Mouse (Mus musculus) lung, embryonic 16.5 days (tissue): ENCODE measurements around the gene Spata16. TPM values are rescaled to one million over a fixed set of nuclear protein-coding genes. Genes with fewer than 3 reads are reported as not detected.

Experiments used
- ATAC-seq: fragments of 200-750 bp; cut with Nextera tagmentation; 2 replicates; pipeline ENCODE4 v1.8.0; 2017; ENCODE audit warnings: low read depth, mild to moderate bottlenecking, moderate library complexity
- H3K27ac ChIP-seq: fragments of 300-500 bp; sonication (generic); 2 replicates; pipeline ENCODE4 v1.5.1; 2014; ENCODE audit warnings: mild to moderate bottlenecking, control low read depth, low read length
- H3K27me3 ChIP-seq: fragments of 300-500 bp; sonication (generic); 2 replicates; pipeline ENCODE4 v1.6.1; 2014; ENCODE audit warnings: low read depth, low read length, mixed read lengths; ENCODE audit not compliant: control insufficient read depth, insufficient read depth
- H3K36me3 ChIP-seq: fragments of 300-500 bp; sonication (generic); 2 replicates; pipeline ENCODE4 v1.6.1; 2014; ENCODE audit warnings: low read length; ENCODE audit not compliant: control insufficient read depth, insufficient read depth
- H3K4me1 ChIP-seq: fragments of 300-500 bp; sonication (generic); replicated peaks from 2 replicates; pipeline ENCODE4 v1.6.1; 2014; ENCODE audit warnings: low read length, mixed read lengths; ENCODE audit not compliant: control insufficient read depth, insufficient read depth
- H3K4me2 ChIP-seq: fragments of 300-500 bp; sonication (generic); 2 replicates; pipeline ENCODE4 v1.6.1; 2014; ENCODE audit warnings: low read depth, low read length, control low read depth
- H3K4me3 ChIP-seq: fragments of 300-500 bp; sonication (generic); 2 replicates; pipeline ENCODE4 v1.5.1; 2014; ENCODE audit warnings: mild to moderate bottlenecking, low read length, control low read depth
- H3K9ac ChIP-seq: fragments of 300-500 bp; sonication (generic); 2 replicates; pipeline ENCODE4 v1.6.1; 2014; ENCODE audit warnings: low read length, control low read depth
- H3K9me3 ChIP-seq: fragments of 300-500 bp; sonication (generic); 2 replicates; pipeline ENCODE4 v1.6.1; 2016; ENCODE audit warnings: low read length; ENCODE audit not compliant: control insufficient read depth
- WGBS: fragments of 180-500 bp; shearing (Covaris S2); extraction: QIAGEN DNeasy Blood & Tissue Kit; methylation state at CpG from one replicate; pipeline ENCODE4 v1.1.7; 2014; 5-methylcytosine and 5-hydroxymethylcytosine counted together
- polyA plus RNA-seq: library from polyadenylated mRNA; unstranded; fragments of >200 nt; fragmentation: Nextera tagmentation; extraction: Ambion mirVana; gene quantifications from 2 replicates; pipeline ENCODE4 v1.2.1, GENCODE M21; 2015

Spata16 gene
- polyA plus RNA-seq, 1 experiment from 2014 or later, result not detected

DNA sequence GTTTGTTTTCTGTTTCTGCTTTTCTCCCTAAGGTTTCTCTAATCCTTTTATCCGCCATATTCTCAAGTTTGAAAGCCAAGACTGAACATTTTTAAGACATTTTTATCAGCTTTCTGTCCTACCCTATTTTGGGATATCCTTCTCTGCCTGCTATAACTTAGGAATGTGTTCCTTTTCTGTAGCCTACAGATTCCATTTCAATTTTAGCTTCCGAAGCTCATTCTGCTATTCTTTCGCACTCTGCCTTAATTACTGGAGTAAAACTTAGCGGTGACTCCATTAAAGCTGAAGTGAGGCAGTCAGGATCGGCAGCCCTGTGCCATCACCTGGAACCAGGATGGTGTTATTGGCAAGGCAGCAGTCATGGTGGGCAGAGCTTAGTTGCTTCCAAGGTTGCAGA is 178.3 kb downstream of the Spata16 start:
- H3K4me1 ChIP-seq, result no peaks in the 10 kb centered on the region
- H3K27me3 ChIP-seq, result no peaks in the 10 kb centered on the region
- no peaks in the 10 kb centered on the region for H3K36me3 ChIP-seq
- ATAC-seq, result no peak
- no peak overlapping the region for H3K4me3 ChIP-seq
- H3K4me2 ChIP-seq, result no peak overlapping the region
- no peak overlapping the region for H3K9ac ChIP-seq
- no peak overlapping the region for H3K27ac ChIP-seq
- H3K9me3 ChIP-seq, result no peaks in the 10 kb centered on the region
- WGBS, result 91% methylated on average over 5 of the region's 5 CpGs

DNA sequence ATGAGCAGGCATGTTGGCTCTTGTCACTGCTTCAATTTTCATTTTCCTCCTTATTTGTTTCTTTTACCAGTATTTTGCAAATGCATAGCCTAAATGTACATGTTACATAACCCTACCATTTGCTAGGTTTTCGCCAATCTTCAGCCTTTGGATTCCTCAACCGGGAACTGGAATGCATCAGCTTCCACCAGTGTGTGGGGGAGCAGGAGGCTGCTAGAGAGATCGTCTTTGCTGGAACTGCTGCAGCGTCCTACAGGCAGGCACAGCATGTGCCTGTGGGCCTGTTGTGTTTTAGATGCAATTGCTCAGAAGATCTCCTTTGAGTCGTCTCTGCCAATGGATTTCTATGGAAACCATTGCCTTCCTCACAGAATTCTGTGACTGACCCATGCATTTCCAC is 182.0 kb downstream of the Spata16 start:
- H3K27me3 ChIP-seq, result no peaks in the 10 kb centered on the region
- no peak overlapping the region for H3K27ac ChIP-seq
- 53% methylated on average over 5 of the region's 5 CpGs for WGBS
- H3K4me3 ChIP-seq, result no peak overlapping the region
- no peaks in the 10 kb centered on the region for H3K4me1 ChIP-seq
- ATAC-seq, result no peak
- no peaks in the 10 kb centered on the region for H3K36me3 ChIP-seq
- no peak overlapping the region for H3K4me2 ChIP-seq
- H3K9me3 ChIP-seq, result no peaks in the 10 kb centered on the region
- no peak overlapping the region for H3K9ac ChIP-seq

DNA sequence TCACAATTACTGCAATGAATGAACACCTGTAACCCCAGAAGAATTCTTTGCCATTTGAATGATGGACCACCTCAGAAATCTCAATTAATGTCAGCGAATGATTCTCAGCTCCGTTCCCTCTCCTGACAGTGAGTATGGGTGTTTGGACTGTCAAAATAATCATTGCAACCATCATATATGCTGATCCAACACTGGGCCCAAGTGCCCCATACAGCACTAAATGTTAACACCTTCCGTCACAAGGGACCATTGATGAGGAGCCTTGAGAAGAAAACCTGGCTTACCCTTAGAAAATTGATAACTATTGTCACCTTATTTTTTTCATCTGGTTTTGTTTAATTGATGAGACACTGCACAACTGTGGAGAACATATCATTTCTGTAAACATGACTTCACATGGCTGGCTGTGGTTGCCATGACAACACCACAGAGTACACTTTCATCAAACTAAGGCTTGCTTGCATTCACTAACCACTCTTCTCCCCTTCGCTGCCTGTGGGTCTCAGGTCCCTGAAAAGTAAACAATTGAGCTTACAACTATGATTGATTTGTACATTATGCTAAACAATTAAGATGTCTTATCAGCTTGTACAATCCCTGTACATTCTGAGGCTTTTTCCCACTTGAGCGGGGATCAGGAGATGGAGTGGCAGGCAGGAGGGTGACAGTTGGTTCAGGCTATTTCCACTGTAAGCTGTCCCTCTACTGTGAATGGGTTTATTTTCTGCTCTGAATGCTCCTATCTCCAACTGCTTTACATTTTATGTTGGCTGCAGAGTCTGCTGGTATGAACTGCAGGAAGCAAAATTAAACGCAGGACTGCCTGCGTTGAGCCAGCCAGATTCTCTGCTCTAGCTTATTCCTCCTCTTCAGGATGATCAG is 189.8 kb downstream of the Spata16 start:
- WGBS, result 47% methylated on average over 7 of the region's 7 CpGs
- Histone ChIP-seq H3K4me2 (no peak overlapping the region), H3K9me3 (no peaks in the 10 kb centered on the region), H3K4me3 (no peak overlapping the region), H3K36me3 (no peaks in the 10 kb centered on the region), H3K9ac (no peak overlapping the region), H3K4me1 (no peaks in the 10 kb centered on the region), H3K27ac (no peak overlapping the region), H3K27me3 (no peaks in the 10 kb centered on the region)
- no peak for ATAC-seq

DNA sequence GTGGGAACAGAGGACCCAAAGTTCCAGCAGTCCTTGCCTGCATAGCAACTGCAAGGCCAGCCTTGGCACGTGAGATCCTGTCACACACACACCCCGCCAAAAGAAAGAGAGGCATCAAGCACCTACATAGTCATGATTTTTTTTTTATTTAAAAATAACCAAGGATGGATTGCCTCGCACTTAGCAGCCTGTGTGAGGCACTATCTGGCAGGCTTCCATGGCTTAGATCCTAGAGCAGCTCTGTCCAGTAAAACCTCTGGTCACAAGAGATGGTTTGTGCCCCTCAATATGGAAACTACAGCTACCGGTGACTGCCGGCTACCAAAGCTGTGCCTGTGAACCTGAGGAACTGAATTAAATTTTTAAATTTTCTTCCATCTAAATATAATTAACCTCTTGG is 195.5 kb downstream of the Spata16 start:
- Histone ChIP-seq H3K27ac (no peak overlapping the region), H3K4me2 (no peak overlapping the region), H3K36me3 (no peaks in the 10 kb centered on the region), H3K9me3 (no peaks in the 10 kb centered on the region), H3K9ac (no peak overlapping the region), H3K27me3 (no peaks in the 10 kb centered on the region), H3K4me3 (no peak overlapping the region), H3K4me1 (no peaks in the 10 kb centered on the region)
- 73% methylated on average over 5 of the region's 5 CpGs for WGBS
- no peak for ATAC-seq

DNA sequence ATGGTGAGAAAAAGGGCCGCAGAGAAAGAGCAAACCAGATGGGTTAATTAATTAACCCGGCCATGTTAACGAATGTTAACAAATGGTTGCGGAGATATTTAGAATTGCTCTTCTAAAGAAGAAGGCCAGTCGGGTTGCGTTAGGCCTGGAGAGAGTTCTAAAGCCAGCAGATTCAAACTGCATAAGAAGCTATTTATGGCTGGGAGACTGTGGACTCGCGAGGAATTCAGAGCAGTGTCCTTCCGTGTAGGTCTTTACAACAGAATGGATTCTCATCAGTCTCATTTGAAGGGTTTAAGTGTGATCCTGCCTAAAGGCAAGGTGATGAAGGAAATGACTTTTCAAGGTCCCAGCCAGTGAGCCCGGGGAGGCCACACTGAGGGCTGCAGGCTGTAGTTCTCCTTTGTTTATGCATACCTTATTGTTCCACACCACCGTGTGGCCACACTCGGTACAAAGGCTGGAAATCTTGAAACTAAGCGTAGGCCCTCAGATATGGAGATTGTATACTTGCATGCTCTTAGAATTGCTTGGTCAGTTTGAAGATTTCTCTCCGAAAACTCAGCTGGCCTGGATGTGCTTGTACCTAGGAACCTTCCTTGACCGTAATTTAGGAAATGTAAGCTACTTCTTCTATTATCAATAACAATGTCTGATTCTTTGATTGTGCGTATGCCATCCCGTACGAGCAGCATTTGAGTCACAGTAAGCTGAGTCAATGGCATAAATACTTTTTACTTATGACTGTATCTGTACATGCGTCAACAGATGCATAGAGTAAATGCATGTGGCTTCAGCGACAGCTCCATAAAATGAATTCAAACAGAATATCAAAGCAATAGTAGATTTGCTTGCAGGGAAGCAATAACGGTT is 197.0 kb downstream of the Spata16 start:
- Histone ChIP-seq H3K4me2 (no peak overlapping the region), H3K4me3 (no peak overlapping the region), H3K27me3 (no peaks in the 10 kb centered on the region), H3K36me3 (no peaks in the 10 kb centered on the region), H3K9me3 (no peaks in the 10 kb centered on the region), H3K4me1 (no peaks in the 10 kb centered on the region), H3K9ac (no peak overlapping the region), H3K27ac (no peak overlapping the region)
- WGBS, result 70% methylated on average over 21 of the region's 21 CpGs
- peak; percentile 41; the same call in 1 of the 2 replicates for ATAC-seq

DNA sequence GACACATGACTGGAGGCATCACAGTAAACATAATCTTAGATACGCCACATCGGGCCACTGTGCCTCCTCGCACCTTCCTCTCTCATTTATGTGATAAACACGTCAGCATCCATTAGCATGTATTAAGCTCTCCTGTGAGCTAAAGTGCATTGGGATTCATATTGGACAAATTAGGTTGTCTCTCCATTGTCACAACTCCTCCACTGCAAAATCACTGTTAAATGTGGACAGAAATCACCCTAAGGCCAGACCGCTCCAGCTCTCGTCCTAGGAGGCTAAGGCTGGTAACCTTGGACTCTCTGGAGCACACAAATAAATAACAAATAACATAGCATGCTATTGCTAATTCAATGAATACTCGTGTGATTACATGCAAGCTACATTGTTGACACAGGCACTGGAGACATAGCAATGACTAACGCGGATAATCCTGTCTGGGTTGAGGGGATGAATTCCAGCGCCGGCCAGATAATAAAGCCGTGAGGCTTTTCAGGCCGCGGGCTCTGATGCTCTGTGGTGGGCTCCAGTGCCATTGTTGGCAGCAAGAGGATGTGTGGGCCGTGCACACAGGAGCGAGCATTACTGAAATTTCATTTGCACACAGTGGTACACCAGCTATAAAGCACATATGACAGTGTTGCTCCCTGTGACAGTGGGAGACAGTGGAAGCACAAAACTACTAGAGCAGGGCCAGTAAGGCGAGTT is 197.8 kb downstream of the Spata16 start:
- no peak overlapping the region for H3K9ac ChIP-seq
- H3K4me1 ChIP-seq, result no peaks in the 10 kb centered on the region
- no peak for ATAC-seq
- H3K36me3 ChIP-seq, result no peaks in the 10 kb centered on the region
- no peak overlapping the region for H3K4me2 ChIP-seq
- 85% methylated on average over 17 of the region's 17 CpGs for WGBS
- H3K27ac ChIP-seq, result no peak overlapping the region
- no peaks in the 10 kb centered on the region for H3K27me3 ChIP-seq
- no peak overlapping the region for H3K4me3 ChIP-seq
- H3K9me3 ChIP-seq, result no peaks in the 10 kb centered on the region

DNA sequence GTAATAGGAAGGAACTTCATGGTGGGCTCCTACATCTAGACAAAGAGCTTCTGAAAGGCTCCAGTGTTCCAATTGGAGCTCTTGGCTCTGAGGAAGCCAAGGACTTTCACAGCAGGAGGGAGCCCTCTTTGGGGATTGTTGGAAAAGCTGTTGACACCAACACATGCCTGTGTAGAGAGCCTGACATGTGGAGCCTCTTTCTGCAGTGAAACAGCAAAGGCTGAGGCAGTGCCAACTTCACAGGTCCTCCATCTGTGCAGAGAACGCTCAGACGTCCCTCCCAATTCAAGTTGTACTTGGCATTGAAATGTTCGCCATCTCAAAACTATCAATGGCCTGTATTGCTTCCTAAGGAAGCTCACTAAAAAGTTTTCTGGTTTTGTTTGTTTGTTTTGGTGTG is 207.6 kb downstream of the Spata16 start:
- Histone ChIP-seq H3K4me1 (no peaks in the 10 kb centered on the region), H3K4me3 (no peak overlapping the region), H3K9ac (no peak overlapping the region), H3K9me3 (no peaks in the 10 kb centered on the region), H3K27me3 (no peaks in the 10 kb centered on the region), H3K27ac (no peak overlapping the region), H3K36me3 (no peaks in the 10 kb centered on the region), H3K4me2 (no peak overlapping the region)
- ATAC-seq, result no peak
- WGBS, result 76% methylated on average over 3 of the region's 3 CpGs

DNA sequence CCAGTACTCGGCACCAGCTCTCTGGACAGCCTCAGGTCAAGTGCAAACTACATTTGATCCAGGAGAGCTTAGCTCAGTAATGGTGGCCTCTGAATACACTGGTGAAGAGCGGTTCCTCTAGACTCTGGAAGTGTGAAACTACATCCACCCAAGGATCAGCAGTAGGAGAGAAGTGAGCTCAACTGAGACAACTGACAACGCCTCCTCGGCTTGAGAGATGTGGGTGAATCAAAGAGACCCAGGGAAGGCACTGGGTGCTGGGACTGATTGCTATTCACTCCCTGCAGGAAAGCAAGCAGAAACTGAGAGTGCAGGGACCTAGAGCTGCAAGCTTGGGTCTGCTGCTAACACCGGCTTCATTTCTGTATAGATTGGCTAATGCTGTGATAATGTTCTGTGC is 210.5 kb downstream of the Spata16 start:
- Histone ChIP-seq H3K4me2 (no peak overlapping the region), H3K4me1 (no peaks in the 10 kb centered on the region), H3K36me3 (no peaks in the 10 kb centered on the region), H3K4me3 (no peak overlapping the region), H3K27ac (no peak overlapping the region), H3K27me3 (no peaks in the 10 kb centered on the region), H3K9ac (no peak overlapping the region), H3K9me3 (no peaks in the 10 kb centered on the region)
- ATAC-seq, result no peak
- 43% methylated on average over 5 of the region's 5 CpGs for WGBS

DNA sequence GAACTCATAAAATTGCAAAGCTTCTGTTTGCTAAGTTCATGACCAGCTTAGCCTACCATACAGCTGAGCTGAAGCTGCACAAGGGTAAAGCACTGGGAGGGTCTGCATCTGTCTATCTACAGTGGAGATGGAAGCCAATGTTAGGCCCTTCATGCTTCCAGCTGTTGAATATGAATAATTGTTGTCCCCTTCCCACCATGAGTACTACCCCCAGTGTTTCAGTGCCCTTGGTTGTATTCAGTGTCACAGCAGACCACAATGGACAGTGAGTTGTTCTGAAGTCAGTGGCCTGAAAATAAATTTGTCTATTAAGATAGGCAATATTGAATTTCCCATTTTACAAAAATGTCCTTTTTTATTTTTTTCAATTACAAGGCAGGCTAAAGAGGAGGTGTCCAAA is 212.8 kb downstream of the Spata16 start:
- no peak overlapping the region for H3K9ac ChIP-seq
- no peaks in the 10 kb centered on the region for H3K9me3 ChIP-seq
- no peaks in the 10 kb centered on the region for H3K27me3 ChIP-seq
- H3K4me3 ChIP-seq, result no peak overlapping the region
- no peak for ATAC-seq
- H3K27ac ChIP-seq, result no peak overlapping the region
- no peaks in the 10 kb centered on the region for H3K36me3 ChIP-seq
- H3K4me2 ChIP-seq, result no peak overlapping the region
- no peaks in the 10 kb centered on the region for H3K4me1 ChIP-seq
